8 mouse cellular contexts compared by ENCODE assay signal in the genomic region with DNA sequence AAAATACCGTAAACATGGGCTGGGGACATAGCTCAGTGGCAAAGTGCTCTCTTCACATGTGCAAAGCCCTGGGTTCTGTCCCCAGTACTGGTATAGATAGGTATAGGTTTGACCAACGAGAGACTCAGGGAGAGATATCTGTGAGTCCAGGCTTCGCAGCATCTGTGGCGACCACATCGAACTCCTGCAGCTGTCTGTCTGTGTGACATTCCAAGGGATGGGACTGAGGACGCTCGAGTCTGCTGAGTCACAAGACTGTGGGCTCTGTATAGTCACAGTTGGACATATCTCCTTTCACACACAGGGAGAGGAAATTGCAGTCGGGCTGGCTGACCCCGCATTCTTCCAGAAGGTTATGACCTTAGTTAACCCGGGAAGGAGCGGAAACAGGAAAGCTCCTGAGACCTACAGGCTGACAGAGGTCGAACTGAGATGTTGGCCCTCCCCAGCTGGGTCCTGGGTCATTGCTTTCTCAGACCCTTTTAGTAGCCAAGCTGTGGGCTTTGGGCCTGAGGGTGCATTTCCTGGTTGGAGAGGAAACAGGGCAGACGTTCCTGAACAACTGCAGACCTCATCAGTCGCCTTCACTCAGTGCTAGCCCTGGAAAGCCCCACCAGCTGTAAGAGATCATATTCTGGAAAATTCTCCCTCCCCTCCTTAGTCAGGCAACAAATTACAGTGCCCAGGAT.
A peak's percentile ranks its signal among the peaks of the same experiment; 100 is the strongest.
DNase-seq lines count a peak whose midpoint lies in the region; TF ChIP-seq lines count a peak whose summit lies in the region.

No protein-coding gene starts in this region.

- TF ChIP-seq EP300 in MEL (IDR thresholded peaks at IDR 0.05; ENCODE audit: low read depth in 1 of 2, low read length in 2 of 2), result peak; percentile 76 to 83

- TF ChIP-seq POLR2A in MEL (IDR thresholded peaks at IDR 0.05; ENCODE audit: control insufficient read depth in 1 of 2, insufficient read depth in 1 of 2, low read depth in 1 of 2, low read length in 2 of 2, poor library complexity in 1 of 2), result peak in 1 of 2 experiments; percentile 36; a peak in 1 of 4 replicates
- no peak for TF ChIP-seq POLR2A in lung, adult 2 months (IDR thresholded peaks at IDR 0.05; ENCODE audit: borderline replicate concordance, extremely low read depth, low read depth, low read length)

- TF ChIP-seq RAD21 in MEL (IDR thresholded peaks at IDR 0.05; ENCODE audit: low read depth, low read length), result no peak

- WGBS in lung, adult 2 months, result 26% methylated on average over 14 of the region's 14 CpGs

- H3K79me2 ChIP-seq in MEL (ENCODE audit: control insufficient read depth, insufficient read depth, low read length, poor library complexity), result no peaks in the 10 kb centered on the region

- DNase-seq in MEL (ENCODE audit: low read depth, low spot score), result peak; percentile 73
- peak; percentile 21 for DNase-seq in adrenal gland, postnatal 25 days
- peak; percentile 59 for DNase-seq in gastrocnemius, postnatal 10 days
- DNase-seq in kidney, adult 18-20 months, result peak; percentile 73
- peak; percentile 32 for DNase-seq in lung, adult 2 months
- DNase-seq in right cerebral cortex, postnatal 25 days, result no peak
- DNase-seq in layer of hippocampus, adult 18-20 months (ENCODE audit: low spot score in 2 of 2), result no peak
- DNase-seq in right cerebral cortex, postnatal 36 days (ENCODE audit: low spot score in 2 of 2), result no peak

- peak overlapping the region; percentile 62 for H3K27ac ChIP-seq in MEL (ENCODE audit: control insufficient read depth, low read depth, low read length)

- no peaks in the 10 kb centered on the region for H3K27me3 ChIP-seq in MEL (ENCODE audit: control insufficient read depth in 1 of 2, insufficient read depth in 2 of 2, low read length in 2 of 2)

- no peaks in the 10 kb centered on the region for H3K9me3 ChIP-seq in MEL (replicated peaks; ENCODE audit: insufficient read depth, low read length)

- H3K4me3 ChIP-seq in MEL (ENCODE audit: control insufficient read depth in 1 of 2, insufficient read depth in 1 of 2, low read depth in 2 of 2, low read length in 2 of 2), result peak overlapping the region; percentile 33 to 38
- no peak overlapping the region for H3K4me3 ChIP-seq in lung, adult 2 months (replicated peaks; ENCODE audit: extremely low read depth, low read depth, low read length)

- H3K36me3 ChIP-seq in MEL (ENCODE audit: control insufficient read depth in 1 of 2, insufficient read depth in 2 of 2, low read length in 2 of 2), result peaks cover 0 to 23% of the 10 kb centered on the region in 2 experiments; a peak in 2 of 4 replicates

- peak overlapping the region; percentile 59 for H3K9ac ChIP-seq in MEL (ENCODE audit: control insufficient read depth, low read depth, low read length, poor library complexity, severe bottlenecking)

- TF ChIP-seq CTCF in MEL (IDR thresholded peaks at IDR 0.05 in 2 of 3, conservative IDR thresholded peaks at IDR 0.05 in 1 of 3; ENCODE audit: control insufficient read depth in 1 of 3, insufficient read depth in 1 of 3, low read depth in 2 of 3, low read length in 3 of 3, poor library complexity in 1 of 3, severe bottlenecking in 1 of 3), result no peak
- TF ChIP-seq CTCF in lung, adult 2 months (IDR thresholded peaks at IDR 0.05; ENCODE audit: insufficient read depth, low read length), result no peak

- H3K4me1 ChIP-seq in MEL (ENCODE audit: control insufficient read depth in 1 of 2, insufficient read depth in 2 of 2, low read length in 2 of 2), result peaks cover 13 to 34% of the 10 kb centered on the region in 2 experiments
- peaks cover 10% of the 10 kb centered on the region for H3K4me1 ChIP-seq in lung, adult 2 months (ENCODE audit: control insufficient read depth, insufficient read depth, low read length)

TF ChIP-seq in MEL, 35 proteins besides CTCF, POLR2A, EP300 and RAD21:
- TF ChIP-seq HCFC1 (IDR thresholded peaks at IDR 0.05; ENCODE audit: low read depth, low read length) (peak; percentile 31; the same call in 1 of the 2 replicates), TAL1 (IDR thresholded peaks at IDR 0.05; ENCODE audit: low read length) (peak; percentile 84), USF2 (IDR thresholded peaks at IDR 0.05; ENCODE audit: borderline replicate concordance in 1 of 2, insufficient read depth in 1 of 2, low read depth in 1 of 2, low read length in 2 of 2) (no peak), USF1 (IDR thresholded peaks at IDR 0.05; ENCODE audit: low read depth, low read length) (no peak), NELFE (IDR thresholded peaks at IDR 0.05; ENCODE audit: low read depth, low read length) (peak; percentile 39), ETS1 (IDR thresholded peaks at IDR 0.05; ENCODE audit: low read depth, low read length) (peak; percentile 75), MYC (IDR thresholded peaks at IDR 0.05; ENCODE audit: low read depth, low read length) (peak; percentile 46; the same call in 1 of the 2 replicates), CHD1 (IDR thresholded peaks at IDR 0.05; ENCODE audit: low read depth, low read length) (no peak), TCF12 (IDR thresholded peaks at IDR 0.05; ENCODE audit: low read depth, low read length) (peak; percentile 73), ZMIZ1 (IDR thresholded peaks at IDR 0.05; ENCODE audit: low read depth, low read length) (no peak), RCOR1 (IDR thresholded peaks at IDR 0.05; ENCODE audit: low read depth, low read length) (peak; percentile 25; the same call in 1 of the 2 replicates), MAZ (IDR thresholded peaks at IDR 0.05; ENCODE audit: low read depth, low read length) (no peak), SIN3A (IDR thresholded peaks at IDR 0.05; ENCODE audit: low read length) (peak; percentile 64), ELF1 (IDR thresholded peaks at IDR 0.05; ENCODE audit: low read depth, low read length) (0 out of 2 replicates have a peak, but pooled peaks have one; percentile 9), CHD2 (IDR thresholded peaks at IDR 0.05; ENCODE audit: low read length) (no peak), GATA1 (IDR thresholded peaks at IDR 0.05; ENCODE audit: low read depth, low read length) (peak; percentile 46), MAX (IDR thresholded peaks at IDR 0.05; ENCODE audit: low read length) (0 out of 2 replicates have a peak, but pooled peaks have one; percentile 27), MYB (IDR thresholded peaks at IDR 0.05; ENCODE audit: low read depth, low read length) (peak; percentile 48), MXI1 (IDR thresholded peaks at IDR 0.05; ENCODE audit: low read depth, low read length) (peak; percentile 62; the same call in 1 of the 2 replicates), POLR2AphosphoS5 (IDR thresholded peaks at IDR 0.05; ENCODE audit: borderline replicate concordance, low read depth, low read length) (no peak)
TF ChIP-seq in MEL: peak in this region for 13.

Comparison
In these comparisons a context has a peak if more than half of its experiments do, and no peak if none do; other contexts are left out.
1. DNase-seq: peak in MEL (single experiment), adrenal gland, postnatal 25 days (single experiment), gastrocnemius, postnatal 10 days (single experiment), kidney, adult 18-20 months (single experiment) and lung, adult 2 months (single experiment); none in right cerebral cortex, postnatal 25 days (single experiment), layer of hippocampus, adult 18-20 months (0 of 2) and right cerebral cortex, postnatal 36 days (0 of 2).